Mouse (Mus musculus) stomach, embryonic 14.5 days (tissue): ENCODE measurements around the gene Gimap4. TPM values are rescaled to one million over a fixed set of nuclear protein-coding genes. Genes with fewer than 3 reads are reported as not detected.

Experiments used
- ATAC-seq: fragments of 200-750 bp; cut with Nextera tagmentation; 2 replicates; pipeline ENCODE4 v1.8.0; 2017; ENCODE audit warnings: low read depth, moderate TSS enrichment; ENCODE audit not compliant: insufficient number of reproducible peaks, insufficient read depth, low FRiP score
- H3K27ac ChIP-seq: fragments of 300-500 bp; sonication (generic); 2 replicates; pipeline ENCODE4 v1.5.1; 2014; ENCODE audit warnings: mild to moderate bottlenecking, low read length, moderate library complexity, mixed read lengths
- H3K27me3 ChIP-seq: fragments of 300-500 bp; sonication (generic); 2 replicates; pipeline ENCODE4 v1.6.1; 2014; ENCODE audit warnings: low read length, control low read depth, mixed read lengths; ENCODE audit not compliant: control insufficient read depth, insufficient read depth
- H3K36me3 ChIP-seq: fragments of 300-500 bp; sonication (generic); 2 replicates; pipeline ENCODE4 v1.6.1; 2014; ENCODE audit warnings: mild to moderate bottlenecking, control low read depth, low read length, moderate library complexity, mixed read lengths; ENCODE audit not compliant: control insufficient read depth, insufficient read depth
- H3K4me1 ChIP-seq: fragments of 300-500 bp; sonication (generic); 2 replicates; pipeline ENCODE4 v1.6.1; 2014; ENCODE audit warnings: low read length, control low read depth, mixed read lengths; ENCODE audit not compliant: control insufficient read depth, insufficient read depth
- H3K4me2 ChIP-seq: fragments of 300-500 bp; sonication (generic); replicated peaks from 2 replicates; pipeline ENCODE4 v1.6.1; 2014; ENCODE audit warnings: low read depth, low read length, control low read depth
- H3K4me3 ChIP-seq: fragments of 300-500 bp; sonication (generic); 2 replicates; pipeline ENCODE4 v1.5.1; 2014; ENCODE audit warnings: low read depth, low read length, control low read depth
- H3K9ac ChIP-seq: fragments of 300-500 bp; sonication (generic); replicated peaks from 2 replicates; pipeline ENCODE4 v1.6.1; 2014; ENCODE audit warnings: low read depth, mild to moderate bottlenecking, control low read depth, low read length, moderate library complexity, mixed read lengths
- H3K9me3 ChIP-seq: fragments of 300-500 bp; sonication (generic); 2 replicates; pipeline ENCODE4 v1.6.1; 2016; ENCODE audit warnings: low read depth, low read length, control low read depth; ENCODE audit not compliant: control insufficient read depth
- WGBS: fragments of 180-500 bp; shearing (Covaris S2); extraction: QIAGEN DNeasy Blood & Tissue Kit; methylation state at CpG from one replicate; pipeline ENCODE4 v1.1.7; 2014; 5-methylcytosine and 5-hydroxymethylcytosine counted together
- polyA plus RNA-seq: library from polyadenylated mRNA; unstranded; fragments of >200 nt; fragmentation: Nextera tagmentation; extraction: Ambion mirVana; gene quantifications from 2 replicates; pipeline ENCODE4 v1.2.1, GENCODE M21; 2014

Gimap4 gene
- polyA plus RNA-seq, 1 experiment from 2014 or later, result 17.5 TPM

- no peak overlapping the region for H3K27ac ChIP-seq
- H3K9me3 ChIP-seq, result no peaks in the 10 kb centered on the region
- no peak overlapping the region for H3K9ac ChIP-seq
- ATAC-seq, result peak; percentile 61; the same call in 1 of the 2 replicates
- WGBS, result 0% methylated on average over 1 of the region's 1 CpGs
- H3K4me1 ChIP-seq, result 0 out of 2 replicates have a peak, but pooled peaks cover 9% of the 10 kb centered on the region
- H3K27me3 ChIP-seq, result no peaks in the 10 kb centered on the region
- H3K36me3 ChIP-seq, result no peaks in the 10 kb centered on the region
- no peak overlapping the region for H3K4me2 ChIP-seq
- no peak overlapping the region for H3K4me3 ChIP-seq
Measured at GRCm38 (mm10) chr6:48725476-48725875, 41.1 kb downstream of the Gimap4 start.

- WGBS, result 86% methylated on average over 5 of the region's 5 CpGs
- H3K27ac ChIP-seq, result no peak overlapping the region
- no peak for ATAC-seq
- no peaks in the 10 kb centered on the region for H3K36me3 ChIP-seq
- H3K4me3 ChIP-seq, result no peak overlapping the region
- no peaks in the 10 kb centered on the region for H3K9me3 ChIP-seq
- H3K4me1 ChIP-seq, result 0 out of 2 replicates have a peak, but pooled peaks cover 9% of the 10 kb centered on the region
- no peaks in the 10 kb centered on the region for H3K27me3 ChIP-seq
- H3K9ac ChIP-seq, result no peak overlapping the region
- no peak overlapping the region for H3K4me2 ChIP-seq
Measured at GRCm38 (mm10) chr6:48727761-48728160, 43.4 kb downstream of the Gimap4 start.

GRCm38 (mm10) chr6:48732864-48733304 is 48.5 kb downstream of the Gimap4 start:
- ATAC-seq, result no peak
- Histone ChIP-seq H3K36me3 (no peaks in the 10 kb centered on the region), H3K9ac (no peak overlapping the region), H3K4me2 (no peak overlapping the region), H3K9me3 (no peaks in the 10 kb centered on the region), H3K4me1 (no peaks in the 10 kb centered on the region), H3K27ac (no peak overlapping the region), H3K4me3 (no peak overlapping the region), H3K27me3 (no peaks in the 10 kb centered on the region)
- WGBS, result 40% methylated on average over 8 of the region's 8 CpGs

GRCm38 (mm10) chr6:48733660-48734059 is 49.3 kb downstream of the Gimap4 start:
- ATAC-seq, result no peak
- Histone ChIP-seq H3K9ac (no peak overlapping the region), H3K4me1 (no peaks in the 10 kb centered on the region), H3K4me3 (no peak overlapping the region), H3K9me3 (no peaks in the 10 kb centered on the region), H3K4me2 (no peak overlapping the region), H3K27ac (no peak overlapping the region), H3K27me3 (no peaks in the 10 kb centered on the region), H3K36me3 (no peaks in the 10 kb centered on the region)
- WGBS, result 87% methylated on average over 1 of the region's 1 CpGs

- WGBS, result 81% methylated on average over 2 of the region's 2 CpGs
- H3K9ac ChIP-seq, result no peak overlapping the region
- peaks cover 7% of the 10 kb centered on the region; the same call in 1 of the 2 replicates for H3K4me1 ChIP-seq
- H3K27ac ChIP-seq, result no peak overlapping the region
- no peak overlapping the region for H3K4me2 ChIP-seq
- H3K36me3 ChIP-seq, result no peaks in the 10 kb centered on the region
- ATAC-seq, result no peak
- no peaks in the 10 kb centered on the region for H3K9me3 ChIP-seq
- no peak overlapping the region for H3K4me3 ChIP-seq
- peaks cover 2% of the 10 kb centered on the region; the same call in 1 of the 2 replicates for H3K27me3 ChIP-seq
Measured at GRCm38 (mm10) chr6:48737053-48737452, 52.7 kb downstream of the Gimap4 start.

GRCm38 (mm10) chr6:48737688-48738087 is 53.3 kb downstream of the Gimap4 start:
- H3K36me3 ChIP-seq, result no peaks in the 10 kb centered on the region
- no peak overlapping the region for H3K4me2 ChIP-seq
- H3K9ac ChIP-seq, result no peak overlapping the region
- no peaks in the 10 kb centered on the region for H3K9me3 ChIP-seq
- WGBS, result 92% methylated on average over 5 of the region's 5 CpGs
- H3K27me3 ChIP-seq, result peaks cover 6% of the 10 kb centered on the region; the same call in 1 of the 2 replicates
- no peak overlapping the region for H3K27ac ChIP-seq
- no peak overlapping the region for H3K4me3 ChIP-seq
- H3K4me1 ChIP-seq, result peaks cover 13% of the 10 kb centered on the region
- ATAC-seq, result no peak

- no peaks in the 10 kb centered on the region for H3K36me3 ChIP-seq
- no peaks in the 10 kb centered on the region for H3K9me3 ChIP-seq
- WGBS, result 70% methylated on average over 15 of the region's 15 CpGs
- H3K27me3 ChIP-seq, result peaks cover 9% of the 10 kb centered on the region; the same call in 1 of the 2 replicates
- ATAC-seq, result no peak
- no peak within 1 kb of the TSS for H3K9ac ChIP-seq
- H3K27ac ChIP-seq, result 0 out of 2 replicates have a peak within 1 kb of the TSS, but pooled peaks have one; percentile 36
- H3K4me1 ChIP-seq, result peaks cover 17% of the 10 kb centered on the region
- H3K4me3 ChIP-seq, result no peak within 1 kb of the TSS; the same call in 1 of the 2 replicates
- 0 out of 2 replicates have a peak within 1 kb of the TSS, but pooled peaks have one; percentile 14 for H3K4me2 ChIP-seq
Measured at GRCm38 (mm10) chr6:48738961-48739779, 54.8 kb downstream of the Gimap4 start, which contains the start of gene Gimap1. Gene Gimap1, plus strand, starts transcription at chr6:48739054.

- Histone ChIP-seq H3K27ac (no peak overlapping the region), H3K4me1 (peaks cover 17% of the 10 kb centered on the region), H3K36me3 (no peaks in the 10 kb centered on the region), H3K4me2 (no peak overlapping the region), H3K9ac (no peak overlapping the region), H3K27me3 (peaks cover 9% of the 10 kb centered on the region; the same call in 1 of the 2 replicates), H3K9me3 (no peaks in the 10 kb centered on the region), H3K4me3 (no peak overlapping the region; the same call in 1 of the 2 replicates)
- WGBS, result 89% methylated on average over 3 of the region's 3 CpGs
- ATAC-seq, result no peak
Measured at GRCm38 (mm10) chr6:48739780-48740055, 55.4 kb downstream of the Gimap4 start.
